Mouse (Mus musculus) limb, embryonic 11.5 days (tissue): Measurements from ENCODE around the gene Pttg1ip. TPM values are rescaled to one million over a fixed set of nuclear protein-coding genes. Genes with fewer than 3 reads are reported as not detected.

ENCODE experiments used
- ATAC-seq: fragments of 200-750 bp; cut with Nextera tagmentation; 2 replicates; pipeline ENCODE4 v1.8.0; 2017; ENCODE audit warnings: low read depth; ENCODE audit not compliant: insufficient number of reproducible peaks, low FRiP score, low TSS enrichment
- DNase-seq: peaks from one replicate; pipeline ENCODE4 v3.0.0-alpha.2; 2015; ENCODE audit warnings: low spot score
- H3K27ac ChIP-seq: fragments of 300-500 bp; sonication (generic); replicated peaks from 2 replicates; pipeline ENCODE4 v1.5.1; 2014; ENCODE audit warnings: low read depth, mild to moderate bottlenecking, low read length
- H3K27me3 ChIP-seq: fragments of 300-500 bp; sonication (generic); 2 replicates; pipeline ENCODE4 v1.6.1; 2014; ENCODE audit warnings: mild to moderate bottlenecking, low read length, mixed read lengths; ENCODE audit not compliant: control insufficient read depth, insufficient read depth
- H3K36me3 ChIP-seq: fragments of 300-500 bp; sonication (generic); 2 replicates; pipeline ENCODE4 v1.6.1; 2014; ENCODE audit warnings: mild to moderate bottlenecking, low read length, moderate library complexity, mixed read lengths; ENCODE audit not compliant: control insufficient read depth, insufficient read depth
- H3K4me1 ChIP-seq: fragments of 300-500 bp; sonication (generic); 2 replicates; pipeline ENCODE4 v1.6.1; 2014; ENCODE audit warnings: low read length, mixed read lengths; ENCODE audit not compliant: control insufficient read depth, insufficient read depth
- H3K4me2 ChIP-seq: fragments of 300-500 bp; sonication (generic); 2 replicates; pipeline ENCODE4 v1.6.1; 2014; ENCODE audit warnings: low read depth, mild to moderate bottlenecking, moderate library complexity; ENCODE audit not compliant: severe bottlenecking
- H3K4me3 ChIP-seq: fragments of 300-500 bp; sonication (generic); 2 replicates; pipeline ENCODE4 v1.5.1; 2014; ENCODE audit warnings: low read depth, low read length
- H3K9ac ChIP-seq: fragments of 300-500 bp; sonication (generic); 2 replicates; pipeline ENCODE4 v1.6.1; 2014; ENCODE audit warnings: mild to moderate bottlenecking, low read length
- H3K9me3 ChIP-seq: fragments of 300-500 bp; sonication (generic); 2 replicates; pipeline ENCODE4 v1.6.1; 2016; ENCODE audit warnings: low read length; ENCODE audit not compliant: control insufficient read depth
- WGBS: fragments of 180-500 bp; shearing (Covaris S2); extraction: QIAGEN DNeasy Blood & Tissue Kit; methylation state at CpG from one replicate; pipeline ENCODE4 v1.1.7; 2014; 5-methylcytosine and 5-hydroxymethylcytosine counted together
- polyA plus RNA-seq: library from polyadenylated mRNA; unstranded; fragments of >200 nt; fragmentation: Nextera tagmentation; extraction: Ambion mirVana; gene quantifications from 2 replicates; pipeline ENCODE4 v1.2.1, GENCODE M21; 2014

Gene Pttg1ip
- polyA plus RNA-seq, 1 experiment from 2014 or later, result 84.6 TPM

DNA sequence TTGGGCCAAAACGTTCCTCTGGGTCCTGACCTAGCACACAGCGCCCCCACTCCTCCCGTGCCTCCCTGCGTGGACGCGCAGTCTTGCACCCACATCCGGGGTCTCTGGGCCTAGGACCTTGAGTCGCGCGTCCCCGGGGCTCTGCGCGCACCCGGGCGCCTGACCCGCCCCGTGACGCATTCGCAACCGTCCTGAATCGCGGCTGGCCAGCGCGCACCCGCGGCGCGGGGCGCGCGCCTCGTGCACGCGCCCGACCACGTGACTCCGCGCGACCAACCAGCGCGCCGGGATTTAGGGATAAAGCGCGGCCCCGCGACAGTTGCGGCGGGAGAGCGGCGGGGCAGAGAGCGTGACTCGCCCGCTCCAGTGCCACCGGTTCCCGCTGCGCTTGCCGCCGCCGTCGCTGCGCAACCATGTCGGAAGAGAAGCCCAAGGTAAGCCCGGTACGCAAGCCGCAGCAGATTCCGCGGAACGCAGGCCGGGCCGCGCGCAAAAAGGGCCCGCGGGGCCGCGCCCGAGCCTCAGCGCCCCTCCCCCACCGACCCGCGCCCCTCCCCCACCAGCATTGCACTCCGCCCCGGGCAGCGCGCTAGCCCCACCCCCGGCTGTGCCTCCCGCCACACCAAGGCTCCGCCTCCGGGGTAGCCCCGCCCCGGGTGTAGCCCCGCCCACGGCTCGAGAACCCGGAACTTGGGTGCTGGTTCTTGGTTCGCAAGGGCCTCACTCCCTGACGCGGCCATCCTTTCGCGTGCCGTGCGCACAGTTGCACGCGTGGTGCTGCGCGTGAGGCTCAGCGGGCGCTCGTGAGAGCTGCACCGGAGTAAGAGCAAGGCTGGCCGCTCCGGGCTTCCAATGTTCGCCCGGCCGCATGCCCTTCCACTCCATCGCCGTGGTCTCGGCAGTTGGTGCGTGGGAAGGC, 24.6 kb downstream of the Pttg1ip start, which contains the start of the genes Sumo3 and Gm49325:
TSS of gene Sumo3 (plus strand) at position 190 of the 919 bp plus-strand sequence.
TSS of gene Gm49325 (plus strand) at position 290 of the 919 bp plus-strand sequence.
- WGBS, result 2% methylated on average over 92 of the region's 119 CpGs
- ATAC-seq (peak; percentile 81), DNase-seq (peak; percentile 96)
- Histone ChIP-seq H3K4me3 (peak within 1 kb of the TSS; percentile 71), H3K4me1 (peaks cover 11% of the 10 kb centered on the region), H3K9me3 (no peaks in the 10 kb centered on the region; the same call in 1 of the 2 replicates), H3K36me3 (peaks cover 12% of the 10 kb centered on the region; the same call in 1 of the 2 replicates), H3K9ac (peak within 1 kb of the TSS; percentile 90), H3K27me3 (no peaks in the 10 kb centered on the region), H3K27ac (peak within 1 kb of the TSS; percentile 89), H3K4me2 (peak within 1 kb of the TSS; percentile 81)

DNA sequence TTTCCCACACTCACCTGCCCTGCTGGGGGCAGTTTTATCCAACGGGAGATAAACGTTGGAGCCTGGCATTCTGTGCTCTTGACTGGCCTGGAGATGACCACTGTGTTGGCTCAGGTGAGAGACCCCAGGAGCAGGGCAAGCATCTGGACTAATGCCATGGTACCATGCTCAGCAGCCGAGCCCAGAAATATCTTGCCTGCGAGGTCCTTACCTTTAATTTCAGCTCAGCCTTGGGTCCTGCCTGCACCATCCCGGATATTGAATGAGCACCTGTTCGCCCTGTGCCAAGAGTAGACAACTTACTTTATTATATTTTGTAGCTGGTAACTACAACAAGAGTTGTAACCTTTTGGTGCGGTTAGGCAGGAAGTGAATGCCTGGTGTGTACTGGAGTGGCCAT, 25.3 kb downstream of the Pttg1ip start:
- DNase-seq (no peak), ATAC-seq (no peak)
- Histone ChIP-seq H3K4me1 (peaks cover 11% of the 10 kb centered on the region), H3K4me2 (peak overlapping the region; percentile 81), H3K4me3 (peak overlapping the region; percentile 71), H3K9me3 (no peaks in the 10 kb centered on the region; the same call in 1 of the 2 replicates), H3K27ac (no peak overlapping the region; the same call in 1 of the 2 replicates), H3K36me3 (peaks cover 15% of the 10 kb centered on the region; the same call in 1 of the 2 replicates), H3K9ac (peak overlapping the region; percentile 90), H3K27me3 (no peaks in the 10 kb centered on the region)
- WGBS, result 47% methylated on average over 7 of the region's 7 CpGs

DNA sequence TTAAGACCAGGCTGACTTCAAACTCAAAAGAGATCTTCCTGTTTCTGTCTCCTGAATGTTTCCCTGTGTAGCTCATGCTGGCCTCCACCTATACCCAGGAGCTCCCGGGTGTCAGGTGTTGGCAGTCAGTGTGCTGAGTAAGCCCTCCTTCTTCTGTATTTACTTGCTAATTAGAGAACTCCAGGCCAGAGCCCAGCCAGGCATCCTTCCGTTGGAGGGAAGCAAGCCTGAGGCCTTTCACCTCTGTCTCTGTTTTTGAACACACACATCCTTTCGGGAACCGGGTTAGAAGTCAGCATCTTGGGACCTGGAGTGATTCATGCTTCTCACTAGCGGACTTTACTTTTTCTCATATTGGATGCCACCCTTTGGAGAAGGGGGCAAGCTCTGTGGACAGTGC, 25.9 kb downstream of the Pttg1ip start:
- WGBS, result 80% methylated on average over 5 of the region's 5 CpGs
- peaks cover 11% of the 10 kb centered on the region for H3K4me1 ChIP-seq
- no peaks in the 10 kb centered on the region; the same call in 1 of the 2 replicates for H3K9me3 ChIP-seq
- no peaks in the 10 kb centered on the region for H3K27me3 ChIP-seq
- ATAC-seq (no peak), DNase-seq (no peak)
- H3K4me3 ChIP-seq, result peak overlapping the region; percentile 71; the same call in 1 of the 2 replicates
- peaks cover 15% of the 10 kb centered on the region; the same call in 1 of the 2 replicates for H3K36me3 ChIP-seq
- H3K9ac ChIP-seq, result no peak overlapping the region
- no peak overlapping the region for H3K27ac ChIP-seq
- H3K4me2 ChIP-seq, result peak overlapping the region; percentile 81; the same call in 1 of the 2 replicates

DNA sequence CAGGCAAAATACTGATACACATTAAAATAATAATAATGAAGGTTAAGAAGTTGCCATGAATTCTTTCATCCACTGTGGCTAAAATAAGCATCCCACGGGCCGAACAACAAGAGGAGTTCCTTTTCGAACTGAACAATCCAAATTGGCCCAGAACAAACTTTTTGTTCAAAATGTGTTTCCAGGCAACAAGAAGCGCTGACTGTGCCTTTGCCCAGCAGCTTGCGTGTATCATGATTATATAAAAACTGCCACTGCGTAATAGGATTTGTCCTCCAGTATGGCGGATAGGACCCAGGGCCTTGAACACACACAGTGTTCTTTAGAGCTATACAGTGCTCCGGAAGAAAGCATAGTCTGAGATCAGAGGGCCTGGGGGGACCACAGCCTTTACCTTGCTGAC, 27.1 kb downstream of the Pttg1ip start:
- DNase-seq (no peak), ATAC-seq (no peak)
- Histone ChIP-seq H3K36me3 (peaks cover 19% of the 10 kb centered on the region; the same call in 1 of the 2 replicates), H3K27ac (no peak overlapping the region), H3K4me2 (no peak overlapping the region), H3K9me3 (no peaks in the 10 kb centered on the region; the same call in 1 of the 2 replicates), H3K4me1 (peaks cover 11% of the 10 kb centered on the region), H3K9ac (no peak overlapping the region), H3K4me3 (no peak overlapping the region), H3K27me3 (no peaks in the 10 kb centered on the region)
- 97% methylated on average over 8 of the region's 8 CpGs for WGBS

DNA sequence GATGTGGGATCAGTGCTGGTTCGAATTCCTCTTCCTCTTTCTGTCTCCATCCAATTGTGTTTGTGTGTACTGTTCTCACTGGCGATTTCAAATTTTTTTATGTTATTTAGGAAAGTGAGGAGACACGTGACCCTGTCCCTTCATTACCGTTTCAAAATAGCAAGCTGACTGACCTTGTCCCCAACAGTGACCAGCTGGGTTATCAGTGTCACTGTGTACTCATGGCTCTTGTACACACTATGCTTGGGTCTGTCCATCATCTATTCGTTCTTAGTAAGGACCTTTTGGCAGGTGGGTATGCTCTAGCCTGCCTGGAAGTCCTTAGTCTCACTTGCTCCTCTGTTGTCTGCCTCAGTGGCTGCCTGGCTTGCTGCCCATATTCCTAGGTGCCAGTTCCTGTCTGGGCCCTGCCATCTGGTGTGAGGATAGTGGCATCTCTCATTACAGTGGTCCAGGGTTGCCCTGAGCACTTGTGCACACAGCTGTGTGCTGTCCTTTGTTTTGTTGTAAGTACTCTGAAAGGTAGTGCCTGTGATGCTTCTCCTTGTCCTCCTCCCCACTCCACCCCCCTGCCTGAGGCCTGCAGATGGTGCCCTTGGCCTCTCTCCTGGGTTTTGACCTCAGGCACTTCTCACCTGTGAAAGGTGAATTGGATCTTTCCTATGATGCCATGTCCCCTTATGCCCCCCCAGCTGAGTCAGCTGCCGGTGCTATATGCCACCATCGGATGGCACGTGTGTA, 28.9 kb downstream of the Pttg1ip start:
- DNase-seq (no peak), ATAC-seq (no peak)
- WGBS, result 96% methylated on average over 8 of the region's 8 CpGs
- H3K27me3 ChIP-seq, result no peaks in the 10 kb centered on the region
- H3K4me3 ChIP-seq, result no peak overlapping the region
- no peak overlapping the region for H3K9ac ChIP-seq
- no peak overlapping the region for H3K4me2 ChIP-seq
- peaks cover 11% of the 10 kb centered on the region for H3K4me1 ChIP-seq
- no peak overlapping the region for H3K27ac ChIP-seq
- no peaks in the 10 kb centered on the region; the same call in 1 of the 2 replicates for H3K9me3 ChIP-seq
- H3K36me3 ChIP-seq, result peaks cover 32% of the 10 kb centered on the region; the same call in 1 of the 2 replicates

DNA sequence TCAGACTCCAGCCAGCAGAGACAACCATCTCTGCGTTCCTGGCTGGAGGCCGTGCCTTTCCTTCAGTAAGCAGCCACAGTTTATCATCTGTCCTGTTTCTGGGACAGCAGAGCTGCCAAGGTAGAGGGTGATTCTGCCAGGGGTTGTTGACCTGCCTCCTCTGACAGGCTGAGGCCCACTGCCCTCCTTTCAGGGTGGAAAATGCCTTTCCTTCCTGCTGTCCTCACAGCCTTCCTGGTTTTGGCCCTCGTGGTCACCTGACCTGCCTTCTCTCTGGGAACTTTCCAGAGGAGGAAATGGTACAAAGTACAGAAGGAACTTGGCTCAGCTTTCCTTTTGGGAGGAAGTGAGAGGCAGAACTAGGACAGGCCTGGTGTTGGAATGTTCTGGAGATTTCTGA, 31.9 kb downstream of the Pttg1ip start:
- Histone ChIP-seq H3K27ac (no peak overlapping the region), H3K27me3 (no peaks in the 10 kb centered on the region), H3K36me3 (peaks cover 43% of the 10 kb centered on the region), H3K4me3 (no peak overlapping the region), H3K9me3 (no peaks in the 10 kb centered on the region), H3K9ac (no peak overlapping the region), H3K4me1 (no peaks in the 10 kb centered on the region), H3K4me2 (no peak overlapping the region)
- 90% methylated on average over 3 of the region's 3 CpGs for WGBS
- ATAC-seq, result no peak
- no peak for DNase-seq

DNA sequence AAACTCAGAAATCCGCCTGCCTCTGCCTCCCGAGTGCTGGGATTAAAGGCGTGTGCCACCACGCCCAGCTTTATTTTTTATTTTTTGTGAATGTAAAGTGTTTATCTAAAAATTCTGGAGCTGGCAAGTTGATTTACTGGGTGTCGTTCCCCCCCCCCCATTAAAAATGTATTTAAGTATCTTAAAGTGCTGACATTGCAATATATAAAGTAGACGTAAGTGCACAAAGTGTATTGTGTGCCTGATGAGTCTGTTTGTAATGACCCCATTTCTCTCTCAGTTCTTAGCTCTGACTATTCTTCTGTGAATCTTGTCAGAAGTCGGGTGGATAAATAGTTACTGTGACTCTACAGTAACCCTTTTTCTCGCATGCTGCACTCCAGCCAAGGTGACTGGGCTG, 34.1 kb downstream of the Pttg1ip start:
- Histone ChIP-seq H3K4me2 (no peak overlapping the region), H3K36me3 (peaks cover 36% of the 10 kb centered on the region), H3K27ac (no peak overlapping the region), H3K9ac (no peak overlapping the region), H3K4me3 (no peak overlapping the region), H3K27me3 (no peaks in the 10 kb centered on the region), H3K4me1 (no peaks in the 10 kb centered on the region), H3K9me3 (no peaks in the 10 kb centered on the region)
- WGBS, result 94% methylated on average over 8 of the region's 8 CpGs
- ATAC-seq (no peak), DNase-seq (no peak)

DNA sequence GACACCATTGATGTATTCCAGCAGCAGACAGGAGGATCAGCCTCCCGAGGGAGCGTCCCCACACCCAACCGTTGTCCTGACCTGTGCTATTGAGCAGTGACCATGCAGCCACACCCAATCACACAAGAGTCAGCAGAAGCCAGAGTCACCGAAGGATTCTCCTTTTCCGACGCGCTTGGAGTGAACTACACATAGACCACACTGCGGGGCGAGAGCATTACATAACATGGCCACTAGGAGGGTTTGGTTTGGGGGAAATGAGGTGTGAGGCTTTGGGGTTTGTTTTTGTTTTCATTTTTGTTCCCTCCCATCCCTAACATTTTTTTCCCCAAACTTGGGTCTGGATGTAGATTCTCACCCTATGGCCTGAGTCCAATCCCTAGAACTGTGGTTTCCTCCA, 34.6 kb downstream of the Pttg1ip start:
- no peaks in the 10 kb centered on the region for H3K4me1 ChIP-seq
- no peak for DNase-seq
- no peak overlapping the region for H3K4me3 ChIP-seq
- no peaks in the 10 kb centered on the region for H3K9me3 ChIP-seq
- no peak for ATAC-seq
- no peak overlapping the region for H3K9ac ChIP-seq
- H3K4me2 ChIP-seq, result no peak overlapping the region
- H3K36me3 ChIP-seq, result peaks cover 31% of the 10 kb centered on the region
- 93% methylated on average over 9 of the region's 9 CpGs for WGBS
- no peak overlapping the region for H3K27ac ChIP-seq
- H3K27me3 ChIP-seq, result no peaks in the 10 kb centered on the region
